Mouse (Mus musculus) small intestine, adult 2 months (tissue): ENCODE data around the gene Anks1.

Experiments
- CTCF ChIP-seq: fragments of 200-500 bp; IDR thresholded peaks from 2 replicates; pipeline ENCODE4 v1.5.1; 2012; ENCODE audit warnings: low read depth, mild to moderate bottlenecking, control low read depth, inconsistent platforms, low read length, moderate library complexity, mixed read lengths; ENCODE audit not compliant: insufficient replicate concordance, insufficient read length; ENCODE audit errors: extremely low read depth
- POLR2A ChIP-seq: fragments of 200-500 bp; IDR thresholded peaks from 2 replicates; pipeline ENCODE4 v1.6.1; 2012; ENCODE audit warnings: low read depth, mild to moderate bottlenecking, control low read depth, inconsistent platforms, low read length, moderate library complexity

DNA sequence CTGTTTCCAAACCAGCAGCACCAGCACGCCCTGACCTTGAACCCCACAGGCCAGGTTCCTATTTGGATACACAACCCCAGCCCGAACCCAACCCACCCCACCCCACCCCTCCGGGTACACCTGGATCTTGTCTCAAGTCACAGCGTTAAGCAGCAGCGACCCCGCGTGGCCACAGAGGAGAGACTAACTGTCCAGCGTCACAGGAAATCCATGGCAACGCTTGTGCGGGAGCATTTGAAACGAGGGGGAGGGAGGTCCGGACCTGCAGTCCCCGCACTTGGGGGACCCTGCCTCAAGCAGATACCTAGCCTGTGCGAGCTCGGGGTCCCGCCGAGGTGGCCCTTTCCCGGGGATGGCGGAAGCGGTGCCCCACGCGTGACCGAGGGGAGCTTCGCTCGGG is 170.5 kb downstream of the Anks1 start:
- TF ChIP-seq CTCF = peak; percentile 79; the same call in 1 of the 2 replicates
- no peak for TF ChIP-seq POLR2A
